Mouse (Mus musculus) myocyte (in vitro differentiated cells): ENCODE results near the gene Rps6kc1.

Experiments used
- CEBPB ChIP-seq: IDR thresholded peaks from 2 replicates; pipeline ENCODE4 v1.6.1; 2011; ENCODE audit warnings: mild to moderate bottlenecking, moderate library complexity; ENCODE audit not compliant: poor library complexity, insufficient read depth, severe bottlenecking
- E2F4 ChIP-seq: IDR thresholded peaks from one replicate; pipeline ENCODE4 v1.6.1; 2011; ENCODE audit warnings: mild to moderate bottlenecking, control low read depth, moderate library complexity; ENCODE audit not compliant: insufficient read depth
- MAX ChIP-seq: IDR thresholded peaks from one replicate; pipeline ENCODE4 v1.6.1; 2011; ENCODE audit warnings: low read depth, mild to moderate bottlenecking, control low read depth
- MYOD1 ChIP-seq, 3 experiments: IDR thresholded peaks; one replicate each; pipeline ENCODE4 v1.6.1; 2011; ENCODE audit warnings: control low read depth in 2 of 3, low read depth in 2 of 3, mild to moderate bottlenecking in 2 of 3, moderate library complexity in 1 of 3; ENCODE audit not compliant: insufficient read length in 2 of 3, control insufficient read depth in 1 of 3
- MYOG ChIP-seq, 3 experiments: IDR thresholded peaks; one replicate each; pipeline ENCODE4 v1.6.1; 2011; ENCODE audit warnings: control low read depth in 2 of 3, low read depth in 2 of 3, mild to moderate bottlenecking in 2 of 3; ENCODE audit not compliant: insufficient read length in 2 of 3, control insufficient read depth in 1 of 3, insufficient read depth in 1 of 3
- POLR2A ChIP-seq: IDR thresholded peaks from one replicate; pipeline ENCODE4 v1.6.1; 2011; ENCODE audit warnings: low read depth, mild to moderate bottlenecking, control low read depth, moderate library complexity; ENCODE audit not compliant: insufficient read length
- POLR2AphosphoS2 ChIP-seq: IDR thresholded peaks from one replicate; pipeline ENCODE4 v1.6.1; 2011; ENCODE audit warnings: low read depth, control low read depth; ENCODE audit not compliant: insufficient read length
- REST ChIP-seq: IDR thresholded peaks from one replicate; pipeline ENCODE4 v1.6.1; 2011; ENCODE audit warnings: mild to moderate bottlenecking, control low read depth, moderate library complexity; ENCODE audit not compliant: insufficient read depth, insufficient read length
- SRF ChIP-seq: IDR thresholded peaks from one replicate; pipeline ENCODE4 v1.6.1; 2011; ENCODE audit warnings: low read depth; ENCODE audit not compliant: control insufficient read depth, insufficient read length
- TCF12 ChIP-seq: IDR thresholded peaks from one replicate; pipeline ENCODE4 v1.6.1; 2011; ENCODE audit warnings: mild to moderate bottlenecking, control low read depth; ENCODE audit not compliant: poor library complexity, insufficient read depth, severe bottlenecking
- TCF3 ChIP-seq: IDR thresholded peaks from one replicate; pipeline ENCODE4 v1.6.1; 2011; ENCODE audit warnings: low read depth, control low read depth; ENCODE audit not compliant: insufficient read length
- USF1 ChIP-seq: IDR thresholded peaks from one replicate; pipeline ENCODE4 v1.6.1; 2011; ENCODE audit warnings: low read depth, mild to moderate bottlenecking, control low read depth, moderate library complexity

DNA sequence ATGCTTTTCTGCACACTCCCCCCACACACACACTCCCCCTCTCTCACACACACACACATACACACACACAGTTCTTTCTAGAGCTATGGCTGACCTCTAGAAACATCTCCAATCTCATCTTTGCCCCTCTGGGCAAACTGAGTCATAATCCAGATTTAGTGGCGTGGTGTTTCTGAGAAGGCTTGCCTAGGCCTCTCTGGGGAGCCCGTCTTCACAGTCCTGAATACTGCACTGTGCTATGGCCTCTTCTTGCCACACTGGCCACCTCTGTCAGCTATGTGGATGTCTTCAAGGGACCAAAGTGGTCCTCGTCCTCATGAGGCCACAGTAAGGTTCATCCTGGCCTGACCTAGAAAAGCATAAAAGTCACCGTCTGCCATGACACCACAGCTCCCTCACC, 247.6 kb downstream of the Rps6kc1 start:
- TF ChIP-seq SRF: no peak
- no peak for TF ChIP-seq POLR2A
- TF ChIP-seq POLR2AphosphoS2: no peak
- no peak for TF ChIP-seq E2F4
- TF ChIP-seq CEBPB: no peak
- no peak for TF ChIP-seq MAX
- TF ChIP-seq USF1: no peak
- TF ChIP-seq TCF12: no peak
- TF ChIP-seq REST: no peak
- TF ChIP-seq MYOG (IDR thresholded peaks at IDR 0.05; ENCODE audit: control insufficient read depth in 1 of 3, insufficient read depth in 1 of 3, insufficient read length in 2 of 3, low read depth in 2 of 3): no peak
- no peak for TF ChIP-seq TCF3
- TF ChIP-seq MYOD1 (IDR thresholded peaks at IDR 0.05; ENCODE audit: control insufficient read depth in 1 of 3, insufficient read length in 2 of 3, low read depth in 2 of 3): no peak
